Mouse (Mus musculus): ENCODE data around the gene Foxj3.
"Not testable (repeated sequence)": the region's sequence is repeated elsewhere in the genome, so short reads cannot be mapped to it uniquely, and the experiment has no call there.

The Foxj3 gene

GRCm38 (mm10) chr4:119536615-119537014 lies at the start of gene Foxj3:
Gene Foxj3 (plus strand): TSS chr4:119537004.
- not testable (repeated sequence) for DNase-seq

- DNase-seq: peak; percentile 32
Measured at GRCm38 (mm10) chr4:119489666-119490065, 47.1 kb upstream of the Foxj3 start.

- peak; percentile 55 for DNase-seq
Measured at GRCm38 (mm10) chr4:119490806-119491205, 46.0 kb upstream of the Foxj3 start.

- DNase-seq: peak; percentile 85
Measured at GRCm38 (mm10) chr4:119492291-119492932, 44.4 kb upstream of the Foxj3 start, which contains the start of gene Rimkla. Gene Rimkla (minus strand): TSS chr4:119492628.

GRCm38 (mm10) chr4:119492933-119493327 lies 43.9 kb upstream of the Foxj3 start:
- DNase-seq: no peak

GRCm38 (mm10) chr4:119498319-119498848 lies 38.4 kb upstream of the Foxj3 start:
- no peak for DNase-seq

- no peak for DNase-seq
Measured at GRCm38 (mm10) chr4:119511591-119511990, 25.2 kb upstream of the Foxj3 start.

- no peak for DNase-seq
Measured at GRCm38 (mm10) chr4:119512731-119513141, 24.1 kb upstream of the Foxj3 start.

- DNase-seq: no peak
Measured at GRCm38 (mm10) chr4:119523575-119523974, 13.2 kb upstream of the Foxj3 start.

GRCm38 (mm10) chr4:119524010-119524409 lies 12.8 kb upstream of the Foxj3 start:
- peak; percentile 28 for DNase-seq

- no peak for DNase-seq
Measured at GRCm38 (mm10) chr4:119524466-119524865, 12.3 kb upstream of the Foxj3 start.

- DNase-seq: no peak
Measured at GRCm38 (mm10) chr4:119526329-119526845, 10.4 kb upstream of the Foxj3 start.

- no peak for DNase-seq
Measured at GRCm38 (mm10) chr4:119531813-119532212, 5.0 kb upstream of the Foxj3 start.

GRCm38 (mm10) chr4:119535103-119535502 lies 1.7 kb upstream of the Foxj3 start:
- no peak for DNase-seq

- no peak for DNase-seq
Measured at GRCm38 (mm10) chr4:119537436-119537835, 632 bp downstream of the Foxj3 start.

GRCm38 (mm10) chr4:119539031-119539824 lies 2.4 kb downstream of the Foxj3 start, which contains the start of gene Frg2f1:
Gene Frg2f1 (minus strand): TSS chr4:119539529.
- DNase-seq: peak; percentile 98

- DNase-seq: peak; percentile 74
Measured at GRCm38 (mm10) chr4:119539836-119540532, 3.2 kb downstream of the Foxj3 start.

GRCm38 (mm10) chr4:119540533-119540890 lies 3.7 kb downstream of the Foxj3 start:
- no peak for DNase-seq

GRCm38 (mm10) chr4:119550864-119551263 lies 14.1 kb downstream of the Foxj3 start:
- no peak for DNase-seq

GRCm38 (mm10) chr4:119555466-119555865 lies 18.7 kb downstream of the Foxj3 start:
- DNase-seq: no peak

- no peak for DNase-seq
Measured at GRCm38 (mm10) chr4:119563136-119563535, 26.3 kb downstream of the Foxj3 start.

- no peak for DNase-seq
Measured at GRCm38 (mm10) chr4:119566322-119566835, 29.6 kb downstream of the Foxj3 start.

GRCm38 (mm10) chr4:119572682-119573081 lies 35.9 kb downstream of the Foxj3 start:
- DNase-seq: no peak
